8 mouse cellular contexts compared by ENCODE assay signal in the genomic region with DNA sequence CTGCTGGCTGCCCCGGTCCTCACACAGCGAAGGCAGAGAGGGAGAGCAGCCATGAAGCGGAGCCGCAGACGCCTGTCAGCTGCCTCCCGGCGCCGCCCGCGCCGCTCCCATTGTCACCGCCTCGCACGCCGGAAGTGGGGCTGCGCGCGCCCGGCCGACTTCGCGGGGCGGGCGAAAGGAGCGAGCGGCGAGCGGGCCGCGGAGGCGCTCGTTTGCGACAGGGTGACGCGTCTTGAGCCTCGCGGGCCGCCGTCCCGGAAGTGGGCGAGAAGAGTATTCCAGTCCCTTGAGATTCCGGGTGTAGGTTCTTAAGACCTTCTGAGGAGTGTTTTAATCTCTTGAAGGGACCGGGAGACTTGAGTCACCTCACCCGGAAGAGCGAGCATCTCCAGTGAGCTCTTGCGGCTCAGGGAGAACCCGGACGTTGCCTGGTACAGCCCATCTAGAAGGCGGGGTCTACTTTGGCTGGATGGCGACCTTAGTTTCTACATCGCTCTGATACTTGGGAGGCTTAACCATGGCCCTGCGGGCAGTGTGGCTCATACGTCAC. TPM values are rescaled to one million over a fixed set of nuclear protein-coding genes. Genes with fewer than 3 reads are reported as not detected.
DNase-seq lines count a peak whose midpoint lies in the region; ATAC-seq lines count a peak whose summit lies in the region.

A gene (minus strand): TSS at position 380 of the 550 bp plus-strand sequence.

- no peaks in the 10 kb centered on the region for H3K27me3 ChIP-seq in hindbrain, embryonic 12.5 days

- WGBS in hindbrain, embryonic 12.5 days = 0% methylated on average over 53 of the region's 53 CpGs

- H3K27ac ChIP-seq in hindbrain, embryonic 12.5 days = peak within 1 kb of the TSS; percentile 99

- H3K36me3 ChIP-seq in hindbrain, embryonic 12.5 days = no peaks in the 10 kb centered on the region

- peak within 1 kb of the TSS; percentile 87 for H3K9ac ChIP-seq in hindbrain, embryonic 12.5 days

- DNase-seq in NIH3T3 (ENCODE audit: low read depth) = peak; percentile 94
- peak; percentile 99 for DNase-seq in cerebellum, postnatal 10 days
- peak; percentile 91 to 95 for DNase-seq in frontal cortex, postnatal 10 days (ENCODE audit: low spot score in 2 of 2)
- DNase-seq in layer of hippocampus, postnatal 14 days (ENCODE audit: low spot score in 2 of 2) = peak; percentile 92 to 97
- DNase-seq in lung, postnatal 14 days = peak; percentile 98
- DNase-seq in retina, adult 2 months (ENCODE audit: low read depth, low spot score) = peak; percentile 90
- peak; percentile 95 to 96 for DNase-seq in thymus, postnatal 36 days

- no peaks in the 10 kb centered on the region for H3K9me3 ChIP-seq in hindbrain, embryonic 12.5 days (replicated peaks)

- peaks cover 18% of the 10 kb centered on the region for H3K4me1 ChIP-seq in hindbrain, embryonic 12.5 days

- peak within 1 kb of the TSS; percentile 71 for H3K4me2 ChIP-seq in hindbrain, embryonic 12.5 days (replicated peaks)

- ATAC-seq in hindbrain, embryonic 12.5 days (ENCODE audit: low FRiP score) = peak; percentile 97

- H3K4me3 ChIP-seq in hindbrain, embryonic 12.5 days = peak within 1 kb of the TSS; percentile 91

RNA-seq across cellular contexts. Expression of the gene that starts here (rescaled TPM):
- 87.3 and 101 TPM in 2 replicates for polyA plus RNA-seq in hindbrain, embryonic 12.5 days (2016; fragmentation: Nextera tagmentation; extraction: Ambion mirVana)
- 10 to 100 TPM; 56.6 TPM for total RNA-seq in layer of hippocampus, postnatal 14 days (2021)

Comparison
In these comparisons a context has a peak if more than half of its experiments do, and no peak if none do; other contexts are left out.
1. Peak in every context shown above with its lines: DNase-seq, ATAC-seq, H3K4me3 ChIP-seq and H3K27ac ChIP-seq.